Mouse (Mus musculus): ENCODE results near the gene Fahd1.

DNA sequence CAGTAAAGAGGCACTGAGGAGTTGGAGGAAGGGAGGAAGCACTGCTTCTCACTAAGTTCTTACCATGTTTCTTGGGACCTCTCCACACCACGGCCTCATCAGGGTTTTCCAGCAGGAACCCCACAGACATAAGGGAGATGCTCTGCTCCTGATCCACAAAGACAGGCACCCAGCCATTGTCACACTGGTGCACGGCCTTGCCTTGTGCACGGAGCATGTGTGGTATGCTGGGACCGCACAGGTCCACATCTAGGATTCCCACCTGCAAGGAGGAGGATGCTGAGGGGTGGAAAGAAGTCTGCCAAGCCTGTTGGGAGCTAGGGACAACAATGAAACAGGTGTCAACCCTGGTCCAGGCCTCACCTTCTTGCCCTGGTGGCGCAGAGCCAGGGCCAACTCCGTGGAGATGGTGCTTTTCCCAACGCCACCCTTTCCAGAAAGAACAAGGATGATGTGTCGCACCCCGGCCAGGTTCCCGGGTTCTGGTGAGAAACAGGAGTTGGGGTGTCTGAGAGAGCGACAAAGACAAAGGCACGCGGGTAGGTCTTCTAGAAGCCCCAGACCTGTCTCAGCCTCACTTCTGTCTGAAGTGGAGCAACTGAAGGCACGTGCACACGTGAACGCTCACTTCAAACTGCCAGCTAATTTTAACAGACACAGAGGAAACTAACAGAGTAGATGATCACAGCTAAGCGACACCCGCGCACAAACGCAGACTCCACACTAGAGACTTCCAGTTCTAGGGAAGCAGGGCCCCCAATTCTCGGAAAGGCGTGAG, 35.4 kb upstream of the Fahd1 start:
- TF ChIP-seq USF1 (IDR thresholded peaks at IDR 0.05; ENCODE audit: low read depth, low read length) (no peak), UBTF (IDR thresholded peaks at IDR 0.05; ENCODE audit: low read depth, low read length) (no peak), CTCF (conservative IDR thresholded peaks at IDR 0.05 in 1 of 2, IDR thresholded peaks at IDR 0.05 in 1 of 2; ENCODE audit: low read depth in 2 of 2, low read length in 2 of 2) (no peak), RCOR1 (conservative IDR thresholded peaks at IDR 0.05; ENCODE audit: low read depth, low read length) (no peak), KAT2A (IDR thresholded peaks at IDR 0.05; ENCODE audit: insufficient replicate concordance, low read length) (no peak), EP300 (IDR thresholded peaks at IDR 0.05; ENCODE audit: low read length) (no peak), GABPA (IDR thresholded peaks at IDR 0.05; ENCODE audit: insufficient replicate concordance, low read depth, low read length) (no peak), ZKSCAN1 (IDR thresholded peaks at IDR 0.05; ENCODE audit: borderline replicate concordance, low read depth, low read length) (no peak), POLR2A (IDR thresholded peaks at IDR 0.05; ENCODE audit: low read depth, low read length) (no peak), USF2 (conservative IDR thresholded peaks at IDR 0.05; ENCODE audit: low read depth, low read length) (no peak), IRF4 (IDR thresholded peaks at IDR 0.05; ENCODE audit: low read depth, low read length) (no peak), NELFE (IDR thresholded peaks at IDR 0.05; ENCODE audit: low read depth, low read length) (no peak), ZMIZ1 (IDR thresholded peaks at IDR 0.05; ENCODE audit: low read depth, low read length) (no peak)

Measured in CH12.LX (cell line).